Mouse (Mus musculus) frontal cortex, adult (tissue): ENCODE data around the gene Platr17.
A peak's percentile ranks its signal among the peaks of the same experiment; 100 is the strongest.
"Not testable (repeated sequence)": the region's sequence is repeated elsewhere in the genome, so short reads cannot be mapped to it uniquely, and the experiment has no call there.

Experiments
- ATAC-seq: cut with Nextera tagmentation; 2 replicates; pipeline ENCODE4 v1.9.2; 2017; ENCODE audit warnings: mild to moderate bottlenecking, moderate library complexity, mixed read lengths; ENCODE audit not compliant: low TSS enrichment

The Platr17 gene

DNA sequence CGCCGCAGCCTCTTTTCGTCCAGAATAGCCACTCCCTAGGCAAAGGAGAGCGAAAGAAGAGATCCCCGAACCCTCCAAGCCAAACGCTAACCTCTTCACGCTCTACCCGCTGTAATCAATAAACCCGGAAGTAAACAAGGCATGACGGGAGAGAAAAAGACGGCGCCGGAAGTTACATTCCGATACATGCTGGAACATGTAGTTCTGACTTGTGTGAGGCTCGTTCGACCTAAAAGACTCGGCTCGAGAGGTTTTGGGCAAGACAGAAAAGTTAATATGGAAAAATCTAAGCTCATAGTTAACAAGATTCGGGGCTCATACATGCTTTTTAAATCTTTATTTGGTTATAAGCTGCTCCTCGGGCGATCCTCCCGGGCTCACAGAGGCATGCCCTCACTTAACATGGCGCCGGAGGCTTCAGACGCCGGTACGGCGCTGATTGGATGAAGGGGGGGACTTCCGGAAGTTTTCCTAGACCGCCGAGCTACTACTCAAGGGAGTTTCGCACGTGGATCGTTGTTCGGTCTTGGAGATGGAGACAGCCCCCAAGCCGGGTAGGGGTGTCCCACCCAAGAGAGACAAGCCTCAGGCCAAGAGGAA lies 35.4 kb downstream of the Platr17 start, which contains the start of the genes Pfdn6 and Wdr46:
Pfdn6 (minus strand) TSS at position 138 of the 600 bp plus-strand sequence.
Wdr46 (plus strand) TSS at position 455 of the 600 bp plus-strand sequence.
- ATAC-seq, result peak; percentile 90

- no peak for ATAC-seq
Observed at GRCm38 (mm10) chr17:33940981-33941380, 36.0 kb downstream of the Platr17 start.

GRCm38 (mm10) chr17:33941381-33941780 lies 36.4 kb downstream of the Platr17 start:
- ATAC-seq, result no peak

DNA sequence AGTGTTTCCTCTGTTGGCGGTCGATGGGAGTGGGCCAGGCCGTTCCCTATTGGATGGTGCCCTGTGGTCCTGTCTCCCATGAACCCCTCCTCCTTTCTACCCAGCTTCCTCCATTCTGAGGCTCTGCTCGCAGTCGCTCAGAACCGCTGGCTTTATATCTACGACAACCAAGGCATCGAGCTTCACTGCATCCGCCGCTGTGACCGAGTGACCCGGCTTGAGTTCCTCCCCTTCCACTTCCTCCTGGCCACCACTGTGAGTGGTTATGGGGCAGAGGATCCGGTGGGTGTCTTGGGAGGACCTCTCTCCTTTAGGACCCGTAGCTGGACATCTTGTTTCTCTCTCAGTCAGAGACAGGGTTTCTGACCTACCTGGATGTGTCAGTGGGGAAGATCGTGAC lies 38.5 kb downstream of the Platr17 start:
- ATAC-seq, result no peak

GRCm38 (mm10) chr17:33947430-33948089 lies 42.6 kb downstream of the Platr17 start:
- ATAC-seq, result peak; percentile 35

- no peak for ATAC-seq
Observed at GRCm38 (mm10) chr17:33948090-33948904, 43.4 kb downstream of the Platr17 start.

- ATAC-seq, result no peak
Observed at GRCm38 (mm10) chr17:33948905-33949537, 44.1 kb downstream of the Platr17 start.

- no peak for ATAC-seq
Observed at GRCm38 (mm10) chr17:33950131-33950625, 45.2 kb downstream of the Platr17 start.

DNA sequence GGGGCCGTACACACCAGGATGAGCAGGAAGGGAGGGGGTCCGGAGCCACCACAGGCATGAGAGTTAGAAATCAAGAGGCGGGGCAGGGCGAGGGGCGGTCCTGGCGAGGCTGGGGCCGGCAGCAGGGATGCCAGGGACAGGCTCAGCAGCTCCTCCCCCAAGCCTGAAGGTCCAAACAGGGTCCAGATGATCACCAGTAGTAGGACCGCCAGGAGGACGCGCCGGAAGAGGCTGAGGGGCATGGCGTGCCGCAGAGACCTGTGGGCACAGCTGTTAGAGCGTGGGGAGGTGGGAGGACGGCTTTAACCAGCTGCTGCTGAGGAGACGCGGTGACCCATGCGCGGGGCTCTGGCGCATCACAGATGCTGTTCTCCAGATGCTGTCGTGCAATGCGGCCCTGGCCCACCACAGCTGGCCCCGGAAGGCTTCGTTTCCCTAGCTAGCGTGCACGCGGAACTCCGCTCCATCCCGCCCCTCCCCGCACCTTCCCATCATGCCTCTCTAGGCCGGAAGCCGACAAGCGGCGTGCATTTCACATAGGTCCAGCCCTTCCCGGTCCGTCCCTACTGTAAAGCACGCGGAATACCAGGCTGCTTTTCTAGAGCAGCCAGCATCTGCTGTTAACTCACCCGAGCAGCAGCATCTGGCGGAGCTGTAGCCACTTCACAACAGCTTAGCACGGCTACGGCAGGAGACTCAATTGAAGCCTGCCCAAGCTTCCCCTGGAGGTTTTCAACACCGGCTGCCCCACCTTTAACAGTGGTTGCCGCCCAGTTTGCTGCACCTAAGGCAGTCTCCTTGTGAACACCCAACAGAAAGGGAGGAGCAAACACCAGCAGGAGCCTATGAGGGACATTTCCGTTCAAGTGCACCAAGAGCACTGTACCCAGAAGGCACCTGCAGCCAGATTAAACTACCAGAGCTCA lies 46.3 kb downstream of the Platr17 start, which contains the start of gene B3galt4:
B3galt4 (minus strand) TSS at position 468 of the 926 bp plus-strand sequence.
- peak; percentile 62 for ATAC-seq

DNA sequence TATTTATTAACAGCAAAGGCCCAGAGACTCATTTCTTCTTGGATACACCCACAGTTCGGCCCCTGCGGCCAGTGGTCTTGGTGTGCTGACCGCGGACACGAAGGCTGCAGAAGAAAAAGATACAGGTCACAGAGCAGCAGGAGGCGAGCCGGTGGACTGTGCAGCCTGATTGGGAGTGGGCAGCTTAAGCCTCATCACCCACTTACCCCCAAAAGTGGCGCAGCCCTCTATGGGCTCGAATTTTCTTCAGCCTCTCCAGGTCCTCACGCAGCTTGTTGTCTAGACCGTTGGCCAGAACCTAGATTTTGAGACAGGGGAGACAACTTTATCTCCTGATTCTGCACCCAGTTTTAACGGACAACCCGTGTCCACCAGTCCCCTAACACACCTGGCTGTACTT lies 47.1 kb downstream of the Platr17 start:
- not testable (repeated sequence) for ATAC-seq

DNA sequence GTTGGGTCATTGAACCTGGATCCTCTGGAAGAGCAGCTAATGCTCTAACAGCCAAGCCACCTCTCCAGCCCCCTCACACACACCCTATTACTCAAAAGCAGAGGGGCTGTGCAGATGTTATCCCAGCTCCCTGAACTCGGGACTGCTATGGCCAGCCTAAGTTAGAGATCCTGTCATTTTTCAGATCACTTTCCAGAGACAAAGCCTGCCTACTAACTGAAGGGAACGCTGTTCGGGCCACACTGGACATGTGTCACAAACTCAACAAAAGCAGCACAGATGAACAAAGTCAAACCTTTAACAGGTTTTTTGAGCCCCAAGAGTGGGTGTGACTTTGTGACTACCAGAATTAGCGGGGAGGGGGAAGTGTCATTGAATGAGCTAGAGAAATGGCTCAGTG lies 47.9 kb downstream of the Platr17 start:
- no peak for ATAC-seq

- ATAC-seq, result no peak
Observed at GRCm38 (mm10) chr17:33953310-33953709, 48.4 kb downstream of the Platr17 start.

GRCm38 (mm10) chr17:33953961-33954565 lies 49.1 kb downstream of the Platr17 start:
- ATAC-seq, result no peak

- peak; percentile 8; the same call in 1 of the 2 replicates for ATAC-seq
Observed at GRCm38 (mm10) chr17:33954646-33955554, 50.0 kb downstream of the Platr17 start.

DNA sequence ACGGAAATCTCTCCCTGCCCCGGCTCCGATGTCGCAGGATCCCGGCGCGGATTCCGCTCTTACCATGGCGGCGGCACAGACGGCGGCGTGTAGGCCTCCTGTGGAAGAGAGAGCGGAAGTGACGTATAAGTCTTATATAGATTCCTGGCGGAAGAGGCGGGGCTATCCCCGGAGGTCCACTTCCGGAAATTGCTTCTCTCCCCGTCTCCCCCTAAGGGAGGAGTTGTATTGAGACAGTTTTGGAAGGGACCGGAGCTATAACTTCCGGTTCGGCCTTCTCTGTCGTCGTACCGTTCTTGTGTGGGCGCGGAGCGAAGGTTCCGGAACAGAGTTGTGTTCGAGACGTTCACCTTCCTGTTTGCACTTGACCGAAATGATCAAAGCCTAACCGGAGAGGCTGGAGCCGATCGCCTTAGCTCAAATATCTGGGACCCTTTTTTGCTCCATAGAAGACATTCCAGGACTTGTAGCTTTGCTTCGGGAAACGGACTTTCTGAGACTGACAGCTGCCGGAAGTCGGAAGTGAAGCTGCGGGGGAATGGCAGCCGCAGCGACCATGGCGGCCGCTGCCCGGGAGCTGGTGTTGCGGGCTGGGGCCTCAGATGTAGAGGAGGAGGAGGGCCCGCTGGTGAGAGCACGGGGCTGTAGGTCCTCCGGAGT lies 50.8 kb downstream of the Platr17 start, which contains the start of the genes Vps52 and Rps18:
Vps52 (plus strand) TSS at position 258 of the 660 bp plus-strand sequence.
Rps18 (minus strand) TSS at position 447 of the 660 bp plus-strand sequence.
- ATAC-seq, result peak; percentile 85
